Mouse (Mus musculus) stomach, postnatal 0 days (tissue): ENCODE measurements around the gene Stox2. TPM values are rescaled to one million over a fixed set of nuclear protein-coding genes. Genes with fewer than 3 reads are reported as not detected.

Source experiments
- ATAC-seq: fragments of 200-750 bp; cut with Nextera tagmentation; 2 replicates; pipeline ENCODE4 v1.8.0; 2017; ENCODE audit not compliant: low FRiP score, low TSS enrichment
- DNase-seq: peaks from one replicate; pipeline ENCODE4 v3.0.0-alpha.2; 2016; ENCODE audit warnings: low spot score
- H3K27ac ChIP-seq: fragments of 300-500 bp; sonication (generic); replicated peaks from 2 replicates; pipeline ENCODE4 v1.5.1; 2014; ENCODE audit warnings: mild to moderate bottlenecking, control low read depth
- H3K27me3 ChIP-seq: fragments of 300-500 bp; sonication (generic); 2 replicates; pipeline ENCODE4 v1.6.1; 2014; ENCODE audit warnings: low read length; ENCODE audit not compliant: control insufficient read depth, insufficient read depth
- H3K36me3 ChIP-seq: fragments of 300-500 bp; sonication (generic); 2 replicates; pipeline ENCODE4 v1.6.1; 2014; ENCODE audit warnings: low read length, mixed read lengths; ENCODE audit not compliant: control insufficient read depth, insufficient read depth
- H3K4me1 ChIP-seq: fragments of 300-500 bp; sonication (generic); replicated peaks from 2 replicates; pipeline ENCODE4 v1.6.1; 2014; ENCODE audit warnings: antibody characterized with exemption; ENCODE audit not compliant: control insufficient read depth, insufficient read depth
- H3K4me2 ChIP-seq: fragments of 300-500 bp; sonication (generic); replicated peaks from 2 replicates; pipeline ENCODE4 v1.6.1; 2014; ENCODE audit warnings: low read depth, mild to moderate bottlenecking, control low read depth, moderate library complexity
- H3K4me3 ChIP-seq: fragments of 300-500 bp; sonication (generic); 2 replicates; pipeline ENCODE4 v1.5.1; 2014; ENCODE audit warnings: low read depth, low read length, control low read depth
- H3K9ac ChIP-seq: fragments of 300-500 bp; sonication (generic); 2 replicates; pipeline ENCODE4 v1.6.1; 2014; ENCODE audit warnings: mild to moderate bottlenecking, low read length, control low read depth, mixed read lengths
- H3K9me3 ChIP-seq: fragments of 300-500 bp; sonication (generic); 2 replicates; pipeline ENCODE4 v1.6.1; 2016; ENCODE audit warnings: low read length; ENCODE audit not compliant: control insufficient read depth
- CTCF ChIP-seq: IDR thresholded peaks from 2 replicates; pipeline ENCODE4 v1.5.1; 2016; ENCODE audit warnings: antibody characterized with exemption, low read depth, mild to moderate bottlenecking, moderate library complexity
- EP300 ChIP-seq: optimal IDR thresholded peaks from 2 replicates; pipeline ENCODE3; 2016; ENCODE audit warnings: antibody characterized with exemption
- WGBS: fragments of 180-500 bp; shearing (Covaris S2); extraction: QIAGEN DNeasy Blood & Tissue Kit; methylation state at CpG from one replicate; pipeline ENCODE4 v1.1.7; 2014; 5-methylcytosine and 5-hydroxymethylcytosine counted together
- polyA plus RNA-seq: library from polyadenylated mRNA; unstranded; fragments of >200 nt; fragmentation: Nextera tagmentation; extraction: Ambion mirVana; gene quantifications from 2 replicates; pipeline ENCODE4 v1.2.1, GENCODE M21; 2015

Gene Stox2
- polyA plus RNA-seq, 1 experiment from 2014 or later: 5.7 TPM

- 10% methylated on average over 17 of the region's 17 CpGs for WGBS
- DNase-seq (peak; percentile 70), ATAC-seq (peak; percentile 93)
- H3K9ac ChIP-seq: 0 out of 2 replicates have a peak overlapping the region, but pooled peaks have one; percentile 18
- no peaks in the 10 kb centered on the region for H3K9me3 ChIP-seq
- peak overlapping the region; percentile 26 for H3K4me3 ChIP-seq
- TF ChIP-seq EP300 (no peak), CTCF (no peak)
- peak overlapping the region; percentile 52 for H3K4me2 ChIP-seq
- peaks cover 4% of the 10 kb centered on the region; the same call in 1 of the 2 replicates for H3K4me1 ChIP-seq
- H3K36me3 ChIP-seq: no peaks in the 10 kb centered on the region
- peak overlapping the region; percentile 49; the same call in 1 of the 2 replicates for H3K27ac ChIP-seq
- H3K27me3 ChIP-seq: no peaks in the 10 kb centered on the region
These were observed 203.8 kb downstream of the Stox2 start for GRCm38 (mm10) chr8:47242207-47243004.

- peak overlapping the region; percentile 52; the same call in 1 of the 2 replicates for H3K4me2 ChIP-seq
- no peaks in the 10 kb centered on the region for H3K9me3 ChIP-seq
- H3K36me3 ChIP-seq: no peaks in the 10 kb centered on the region
- peak overlapping the region; percentile 2; the same call in 1 of the 2 replicates for H3K27ac ChIP-seq
- WGBS: 64% methylated on average over 13 of the region's 13 CpGs
- H3K27me3 ChIP-seq: no peaks in the 10 kb centered on the region
- H3K9ac ChIP-seq: no peak overlapping the region
- peaks cover 4% of the 10 kb centered on the region; the same call in 1 of the 2 replicates for H3K4me1 ChIP-seq
- DNase-seq (no peak), ATAC-seq (no peak)
- H3K4me3 ChIP-seq: no peak overlapping the region
- no peak for TF ChIP-seq EP300
- no peak for TF ChIP-seq CTCF
These were observed 204.6 kb downstream of the Stox2 start for GRCm38 (mm10) chr8:47241421-47242078.

- DNase-seq (no peak), ATAC-seq (no peak)
- no peak overlapping the region for H3K4me2 ChIP-seq
- TF ChIP-seq EP300 (no peak), CTCF (no peak)
- H3K9me3 ChIP-seq: no peaks in the 10 kb centered on the region
- no peak overlapping the region for H3K9ac ChIP-seq
- H3K27ac ChIP-seq: peak overlapping the region; percentile 61; the same call in 1 of the 2 replicates
- no peaks in the 10 kb centered on the region for H3K36me3 ChIP-seq
- H3K27me3 ChIP-seq: no peaks in the 10 kb centered on the region
- H3K4me1 ChIP-seq: peaks cover 4% of the 10 kb centered on the region; the same call in 1 of the 2 replicates
- H3K4me3 ChIP-seq: no peak overlapping the region
- 60% methylated on average over 4 of the region's 4 CpGs for WGBS
These were observed 205.3 kb downstream of the Stox2 start for GRCm38 (mm10) chr8:47240871-47241270.

GRCm38 (mm10) chr8:47240266-47240665, 205.9 kb downstream of the Stox2 start:
- no peak overlapping the region for H3K9ac ChIP-seq
- WGBS: 15% methylated on average over 7 of the region's 7 CpGs
- TF ChIP-seq EP300: no peak
- H3K4me2 ChIP-seq: no peak overlapping the region
- ATAC-seq (no peak), DNase-seq (no peak)
- H3K4me1 ChIP-seq: peaks cover 4% of the 10 kb centered on the region; the same call in 1 of the 2 replicates
- no peaks in the 10 kb centered on the region for H3K27me3 ChIP-seq
- H3K36me3 ChIP-seq: no peaks in the 10 kb centered on the region
- H3K27ac ChIP-seq: no peak overlapping the region
- no peak overlapping the region for H3K4me3 ChIP-seq
- no peaks in the 10 kb centered on the region for H3K9me3 ChIP-seq

- Histone ChIP-seq H3K27me3 (no peaks in the 10 kb centered on the region), H3K9ac (no peak overlapping the region), H3K27ac (no peak overlapping the region), H3K9me3 (no peaks in the 10 kb centered on the region), H3K36me3 (no peaks in the 10 kb centered on the region), H3K4me2 (no peak overlapping the region), H3K4me1 (no peaks in the 10 kb centered on the region), H3K4me3 (no peak overlapping the region)
- ATAC-seq: no peak
- 74% methylated on average over 3 of the region's 3 CpGs for WGBS
- no peak for DNase-seq
- TF ChIP-seq EP300 (no peak), CTCF (no peak)
These were observed 214.1 kb downstream of the Stox2 start for GRCm38 (mm10) chr8:47232081-47232480.

- TF ChIP-seq EP300: no peak
- TF ChIP-seq CTCF: no peak
- 76% methylated on average over 5 of the region's 5 CpGs for WGBS
These were observed 216.1 kb downstream of the Stox2 start for GRCm38 (mm10) chr8:47230057-47230456.

More at GRCm38 (mm10) chr8:47230057-47230456, 216.1 kb downstream of the Stox2 start:
- H3K4me1 ChIP-seq: no peaks in the 10 kb centered on the region
- H3K4me3 ChIP-seq: no peak overlapping the region
- H3K36me3 ChIP-seq: no peaks in the 10 kb centered on the region
- no peak overlapping the region for H3K27ac ChIP-seq
- no peak overlapping the region for H3K4me2 ChIP-seq
- ATAC-seq: no peak
- H3K9ac ChIP-seq: no peak overlapping the region
- no peaks in the 10 kb centered on the region for H3K27me3 ChIP-seq
- H3K9me3 ChIP-seq: no peaks in the 10 kb centered on the region
- no peak for DNase-seq
